Comparison of ENCODE assay signal across 20 mouse cellular contexts in the genomic region with DNA sequence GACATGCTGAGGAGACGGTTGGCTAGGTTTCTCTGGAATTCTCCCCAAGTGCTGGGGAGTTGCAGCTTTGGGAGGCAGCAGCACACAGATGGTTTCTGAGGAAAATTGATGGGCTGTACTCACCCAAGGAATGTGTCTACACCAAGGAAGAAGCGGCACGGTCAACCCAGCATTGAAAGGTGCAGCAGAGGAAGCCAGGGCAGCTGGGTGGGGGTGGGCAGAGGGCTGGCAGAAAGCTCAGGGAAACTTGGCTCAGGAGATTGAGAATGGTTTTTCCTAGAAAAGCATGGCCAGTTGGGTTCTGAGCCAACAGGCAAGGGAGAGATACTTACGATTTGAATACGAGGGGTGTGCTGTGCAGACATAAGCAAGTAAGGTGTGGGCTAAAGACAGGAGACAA. TPM values are rescaled to one million over a fixed set of nuclear protein-coding genes. Genes with fewer than 3 reads are reported as not detected.
A peak's percentile ranks its signal among the peaks of the same experiment; 100 is the strongest.
DNase-seq lines count a peak whose midpoint lies in the region; ATAC-seq and TF ChIP-seq lines count a peak whose summit lies in the region.
"Had no signal": no experiment of that assay in that cellular context is flagged by ENCODE, and none has a peak within 500 bp of the region (broad histone marks: within the 10 kb centered on the region; RNA-seq: fewer than 3 reads in every experiment).

No protein-coding gene starts in this region.

- DNase-seq in forebrain, postnatal 0 days, result peak; percentile 45
- DNase-seq in forebrain, embryonic 11.5 days (ENCODE audit: low spot score), result no peak
- peak; percentile 11 to 28 for DNase-seq in left cerebral cortex, postnatal 14 days (ENCODE audit: low spot score in 2 of 2)
- no peak for DNase-seq in left cerebral cortex, adult 18-20 months (ENCODE audit: low spot score in 2 of 2)
- peak; percentile 49 for DNase-seq in adipocyte (ENCODE audit: low spot score)
- peak; percentile 74 for DNase-seq in brain, adult 2 months (ENCODE audit: low read depth, low spot score)
- no peak for DNase-seq in adrenal gland, adult 8-10 months
- DNase-seq: adrenal gland, postnatal 10 days; cerebellum, adult 11-12 months; gastrocnemius, postnatal 14 days had no signal

- no peak overlapping the region for H3K9ac ChIP-seq in forebrain, postnatal 0 days
- H3K9ac ChIP-seq in forebrain, embryonic 11.5 days (ENCODE audit: low read length), result no peak overlapping the region
- H3K9ac ChIP-seq: embryonic facial prominence, embryonic 12.5 days; forebrain, embryonic 12.5 days; heart, embryonic 12.5 days; hindbrain, embryonic 15.5 days had no signal

- H3K4me1 ChIP-seq in forebrain, postnatal 0 days (ENCODE audit: insufficient read depth), result no peaks in the 10 kb centered on the region
- no peaks in the 10 kb centered on the region for H3K4me1 ChIP-seq in forebrain, embryonic 11.5 days (replicated peaks; ENCODE audit: control insufficient read depth, insufficient read depth, low read length)
- H3K4me1 ChIP-seq: embryonic facial prominence, embryonic 12.5 days; forebrain, embryonic 12.5 days; heart, embryonic 12.5 days; hindbrain, embryonic 15.5 days had no signal

- H3K36me3 ChIP-seq in forebrain, postnatal 0 days (ENCODE audit: insufficient read depth), result no peaks in the 10 kb centered on the region
- no peaks in the 10 kb centered on the region for H3K36me3 ChIP-seq in forebrain, embryonic 11.5 days (ENCODE audit: control insufficient read depth, insufficient read depth, low read length)
- H3K36me3 ChIP-seq: embryonic facial prominence, embryonic 12.5 days; forebrain, embryonic 12.5 days; heart, embryonic 12.5 days; hindbrain, embryonic 15.5 days had no signal

- ATAC-seq in forebrain, postnatal 0 days, result peak; percentile 48
- ATAC-seq in forebrain, embryonic 11.5 days (replicated peaks; ENCODE audit: low FRiP score), result no peak
- ATAC-seq: intestine, embryonic 16.5 days had no signal

- no peak for TF ChIP-seq CTCF in forebrain, postnatal 0 days (IDR thresholded peaks at IDR 0.05; ENCODE audit: low read depth)

- peak overlapping the region; percentile 57 for H3K27ac ChIP-seq in forebrain, postnatal 0 days (ENCODE audit: low read depth, low read length)
- H3K27ac ChIP-seq in forebrain, embryonic 11.5 days (ENCODE audit: low read depth, low read length), result no peak overlapping the region
- H3K27ac ChIP-seq: embryonic facial prominence, embryonic 12.5 days; forebrain, embryonic 12.5 days; hindbrain, embryonic 15.5 days had no signal

- 62% methylated on average over 5 of the region's 5 CpGs for WGBS in forebrain, postnatal 0 days
- WGBS in forebrain, embryonic 11.5 days, result 86% methylated on average over 5 of the region's 5 CpGs

- intact Hi-C loops in left cerebral cortex, postnatal 14 days (cut with DNase I), result no loop called here

- H3K4me3 ChIP-seq in forebrain, postnatal 0 days (ENCODE audit: low read depth, low read length), result no peak overlapping the region
- H3K4me3 ChIP-seq in forebrain, embryonic 11.5 days (ENCODE audit: low read depth, low read length), result no peak overlapping the region
- H3K4me3 ChIP-seq: embryonic facial prominence, embryonic 12.5 days; forebrain, embryonic 12.5 days; heart, embryonic 12.5 days; hindbrain, embryonic 15.5 days had no signal

- no peaks in the 10 kb centered on the region for H3K27me3 ChIP-seq in forebrain, postnatal 0 days (ENCODE audit: insufficient read depth, low read length)
- no peaks in the 10 kb centered on the region for H3K27me3 ChIP-seq in forebrain, embryonic 11.5 days (ENCODE audit: control insufficient read depth, insufficient read depth, low read length)
- H3K27me3 ChIP-seq: embryonic facial prominence, embryonic 12.5 days; forebrain, embryonic 12.5 days; heart, embryonic 12.5 days; hindbrain, embryonic 15.5 days had no signal

- H3K4me2 ChIP-seq in forebrain, postnatal 0 days (ENCODE audit: low read depth), result no peak overlapping the region
- no peak overlapping the region for H3K4me2 ChIP-seq in forebrain, embryonic 11.5 days (ENCODE audit: low read depth, low read length, severe bottlenecking)
- H3K4me2 ChIP-seq: embryonic facial prominence, embryonic 12.5 days; forebrain, embryonic 12.5 days; heart, embryonic 12.5 days; hindbrain, embryonic 15.5 days had no signal

- no peaks in the 10 kb centered on the region for H3K9me3 ChIP-seq in forebrain, postnatal 0 days (ENCODE audit: low read length)
- no peaks in the 10 kb centered on the region for H3K9me3 ChIP-seq in forebrain, embryonic 11.5 days (ENCODE audit: control insufficient read depth, low read length)
- H3K9me3 ChIP-seq: embryonic facial prominence, embryonic 12.5 days; forebrain, embryonic 12.5 days; heart, embryonic 12.5 days; hindbrain, embryonic 15.5 days had no signal

RNA-seq across cellular contexts. Expression of gene Lrrn4, which starts 13.1 kb away (rescaled TPM):
- total RNA-seq in forebrain, postnatal 0 days (2014; rRNA removed), result 0.46 and 1.5 TPM in 2 replicates
- polyA plus RNA-seq in forebrain, postnatal 0 days (2015; fragmentation: Nextera tagmentation; extraction: Ambion mirVana), result 0.30 and 0.47 TPM in 2 replicates
- 0.24 and 0.44 TPM in 2 replicates for polyA plus RNA-seq in forebrain, embryonic 11.5 days (2014; fragmentation: Nextera tagmentation; extraction: Ambion mirVana)
- total RNA-seq in left cerebral cortex, postnatal 14 days (2021), result under 1 TPM; 0.32 to 0.33 TPM
- total RNA-seq in left cerebral cortex, adult 18-20 months (2021), result under 1 TPM; 0.16 to 0.23 TPM
- total RNA-seq in adrenal gland, adult 8-10 months (2022), result 1 to 10 TPM; 2.5 to 4.4 (median 3.3) TPM
- total RNA-seq: gastrocnemius, adult 18-20 months; gastrocnemius, postnatal 14 days had no signal
- polyA plus RNA-seq: hindbrain, embryonic 11.5 days had no signal

RNA-seq across cellular contexts. Expression of gene Crls1, which starts 47.4 kb away (rescaled TPM):
- 37.7 and 41.9 TPM in 2 replicates for total RNA-seq in forebrain, postnatal 0 days (2014; rRNA removed)
- 22.0 and 24.4 TPM in 2 replicates for polyA plus RNA-seq in forebrain, postnatal 0 days (2015; fragmentation: Nextera tagmentation; extraction: Ambion mirVana)
- 26.9 and 29.7 TPM in 2 replicates for polyA plus RNA-seq in forebrain, embryonic 11.5 days (2014; fragmentation: Nextera tagmentation; extraction: Ambion mirVana)
- 10 to 100 TPM; 26.4 to 29.1 TPM for total RNA-seq in left cerebral cortex, postnatal 14 days (2021)
- total RNA-seq in left cerebral cortex, adult 18-20 months (2021), result 10 to 100 TPM; 30.4 to 31.2 TPM
- total RNA-seq in adrenal gland, adult 8-10 months (2022), result 10 to 100 TPM; 58.7 to 99.6 (median 68.6) TPM

RNA-seq across cellular contexts. Expression of gene Fermt1, which starts 51.9 kb away (rescaled TPM):
- not detected in 2 replicates for total RNA-seq in forebrain, postnatal 0 days (2014; rRNA removed)
- polyA plus RNA-seq in forebrain, postnatal 0 days (2015; fragmentation: Nextera tagmentation; extraction: Ambion mirVana), result not detected in 2 replicates
- polyA plus RNA-seq in forebrain, embryonic 11.5 days (2014; fragmentation: Nextera tagmentation; extraction: Ambion mirVana), result 3.2 TPM in 2 replicates
- total RNA-seq in left cerebral cortex, postnatal 14 days (2021), result under 1 TPM; 0.11 to 0.66 TPM
- 1 to 10 TPM in 1 of 2 experiments, under 1 TPM in 1; 0.56 to 1.5 TPM for total RNA-seq in left cerebral cortex, adult 18-20 months (2021)
- total RNA-seq in adrenal gland, adult 8-10 months (2022), result not detected
- total RNA-seq: gastrocnemius, adult 18-20 months; gastrocnemius, postnatal 14 days; heart, adult 8-10 months; heart, postnatal 25 days had no signal
- polyA plus RNA-seq: frontal cortex, adult 2 months; heart, embryonic 12.5 days had no signal

Comparison
In these comparisons a context has a peak if more than half of its experiments do, and no peak if none do; other contexts are left out.
1. DNase-seq: peak in forebrain, postnatal 0 days (single experiment), left cerebral cortex, postnatal 14 days (2 of 2), adipocyte (single experiment) and brain, adult 2 months (single experiment); none in forebrain, embryonic 11.5 days (single experiment), left cerebral cortex, adult 18-20 months (0 of 2) and adrenal gland, adult 8-10 months (single experiment).